Mouse (Mus musculus) myocyte (in vitro differentiated cells): Measurements from ENCODE around the gene Rpl38. TPM values are rescaled to one million over a fixed set of nuclear protein-coding genes. Genes with fewer than 3 reads are reported as not detected.
A peak's percentile ranks its signal among the peaks of the same experiment; 100 is the strongest.

ENCODE experiments used
- H3K27me3 ChIP-seq: one replicate; pipeline ENCODE4 v1.6.1; 2011; ENCODE audit not compliant: control insufficient read depth, insufficient read depth, insufficient read length
- H3K36me3 ChIP-seq: one replicate; pipeline ENCODE4 v1.6.1; 2011; ENCODE audit not compliant: control insufficient read depth, insufficient read depth
- H3K4me2 ChIP-seq: one replicate; pipeline ENCODE4 v1.6.1; 2011; ENCODE audit warnings: low read depth, control low read depth
- H3K4me3 ChIP-seq: one replicate; pipeline ENCODE4 v1.5.1; 2011; ENCODE audit warnings: mild to moderate bottlenecking, control low read depth, moderate library complexity
- H3K79me2 ChIP-seq: one replicate; pipeline ENCODE4 v1.6.1; 2011; ENCODE audit not compliant: control insufficient read depth, insufficient read depth
- H3ac ChIP-seq: one replicate; pipeline ENCODE4 v1.6.1; 2011; ENCODE audit not compliant: control insufficient read depth, insufficient read length
- CEBPB ChIP-seq: IDR thresholded peaks from 2 replicates; pipeline ENCODE4 v1.6.1; 2011; ENCODE audit warnings: mild to moderate bottlenecking, moderate library complexity; ENCODE audit not compliant: poor library complexity, insufficient read depth, severe bottlenecking
- E2F4 ChIP-seq: IDR thresholded peaks from one replicate; pipeline ENCODE4 v1.6.1; 2011; ENCODE audit warnings: mild to moderate bottlenecking, control low read depth, moderate library complexity; ENCODE audit not compliant: insufficient read depth
- MAX ChIP-seq: IDR thresholded peaks from one replicate; pipeline ENCODE4 v1.6.1; 2011; ENCODE audit warnings: low read depth, mild to moderate bottlenecking, control low read depth
- MYOD1 ChIP-seq, 3 experiments: IDR thresholded peaks; one replicate each; pipeline ENCODE4 v1.6.1; 2011; ENCODE audit warnings: control low read depth in 2 of 3, low read depth in 2 of 3, mild to moderate bottlenecking in 2 of 3, moderate library complexity in 1 of 3; ENCODE audit not compliant: insufficient read length in 2 of 3, control insufficient read depth in 1 of 3
- MYOG ChIP-seq, 3 experiments: IDR thresholded peaks; one replicate each; pipeline ENCODE4 v1.6.1; 2011; ENCODE audit warnings: control low read depth in 2 of 3, low read depth in 2 of 3, mild to moderate bottlenecking in 2 of 3; ENCODE audit not compliant: insufficient read length in 2 of 3, control insufficient read depth in 1 of 3, insufficient read depth in 1 of 3
- POLR2A ChIP-seq: IDR thresholded peaks from one replicate; pipeline ENCODE4 v1.6.1; 2011; ENCODE audit warnings: low read depth, mild to moderate bottlenecking, control low read depth, moderate library complexity; ENCODE audit not compliant: insufficient read length
- POLR2AphosphoS2 ChIP-seq: IDR thresholded peaks from one replicate; pipeline ENCODE4 v1.6.1; 2011; ENCODE audit warnings: low read depth, control low read depth; ENCODE audit not compliant: insufficient read length
- REST ChIP-seq: IDR thresholded peaks from one replicate; pipeline ENCODE4 v1.6.1; 2011; ENCODE audit warnings: mild to moderate bottlenecking, control low read depth, moderate library complexity; ENCODE audit not compliant: insufficient read depth, insufficient read length
- SRF ChIP-seq: IDR thresholded peaks from one replicate; pipeline ENCODE4 v1.6.1; 2011; ENCODE audit warnings: low read depth; ENCODE audit not compliant: control insufficient read depth, insufficient read length
- TCF12 ChIP-seq: IDR thresholded peaks from one replicate; pipeline ENCODE4 v1.6.1; 2011; ENCODE audit warnings: mild to moderate bottlenecking, control low read depth; ENCODE audit not compliant: poor library complexity, insufficient read depth, severe bottlenecking
- TCF3 ChIP-seq: IDR thresholded peaks from one replicate; pipeline ENCODE4 v1.6.1; 2011; ENCODE audit warnings: low read depth, control low read depth; ENCODE audit not compliant: insufficient read length
- USF1 ChIP-seq: IDR thresholded peaks from one replicate; pipeline ENCODE4 v1.6.1; 2011; ENCODE audit warnings: low read depth, mild to moderate bottlenecking, control low read depth, moderate library complexity
- polyA plus RNA-seq: library from polyadenylated mRNA; unstranded; fragments of >200 nt; fragmentation: generic; extraction: Trizol; gene quantifications from one replicate; pipeline ENCODE4 v1.2.1, GENCODE M21; 2012; ENCODE audit warnings: missing spikeins

Rpl38 gene
- polyA plus RNA-seq, 1 experiment: 3,783 TPM

- no peak overlapping the region for H3ac ChIP-seq
- H3K79me2 ChIP-seq: no peaks in the 10 kb centered on the region
- H3K4me2 ChIP-seq: no peak overlapping the region
- peaks cover 45% of the 10 kb centered on the region for H3K36me3 ChIP-seq
- no peak overlapping the region for H3K4me3 ChIP-seq
- no peaks in the 10 kb centered on the region for H3K27me3 ChIP-seq
- TF ChIP-seq MAX: no peak
- TF ChIP-seq CEBPB: no peak
- TF ChIP-seq POLR2AphosphoS2: no peak
- no peak for TF ChIP-seq MYOD1 (IDR thresholded peaks at IDR 0.05; ENCODE audit: control insufficient read depth in 1 of 3, insufficient read length in 2 of 3, low read depth in 2 of 3)
- no peak for TF ChIP-seq USF1
- TF ChIP-seq TCF12: no peak
- TF ChIP-seq MYOG (IDR thresholded peaks at IDR 0.05; ENCODE audit: control insufficient read depth in 1 of 3, insufficient read depth in 1 of 3, insufficient read length in 2 of 3, low read depth in 2 of 3): no peak
- TF ChIP-seq TCF3: no peak
- no peak for TF ChIP-seq REST
- no peak for TF ChIP-seq E2F4
- no peak for TF ChIP-seq POLR2A
- no peak for TF ChIP-seq SRF
Measured at GRCm38 (mm10) chr11:114711861-114712260, 43.5 kb downstream of the Rpl38 start.

GRCm38 (mm10) chr11:114714526-114714925, 46.2 kb downstream of the Rpl38 start:
- H3K4me3 ChIP-seq: no peak overlapping the region
- TF ChIP-seq TCF3: no peak
- TF ChIP-seq SRF: no peak
- TF ChIP-seq POLR2A: no peak
- H3K27me3 ChIP-seq: no peaks in the 10 kb centered on the region
- no peaks in the 10 kb centered on the region for H3K79me2 ChIP-seq
- no peak overlapping the region for H3ac ChIP-seq
- no peak overlapping the region for H3K4me2 ChIP-seq
- H3K36me3 ChIP-seq: peaks cover 30% of the 10 kb centered on the region

- no peaks in the 10 kb centered on the region for H3K27me3 ChIP-seq
- H3K4me3 ChIP-seq: no peak overlapping the region
- H3ac ChIP-seq: no peak overlapping the region
- H3K79me2 ChIP-seq: no peaks in the 10 kb centered on the region
- TF ChIP-seq USF1 (no peak), MAX (no peak), SRF (no peak), POLR2AphosphoS2 (peak; percentile 66)
- H3K4me2 ChIP-seq: no peak overlapping the region
- H3K36me3 ChIP-seq: peaks cover 22% of the 10 kb centered on the region
Measured at GRCm38 (mm10) chr11:114715531-114715930, 47.2 kb downstream of the Rpl38 start.

- H3ac ChIP-seq: no peak overlapping the region
- no peak for TF ChIP-seq MYOG (IDR thresholded peaks at IDR 0.05; ENCODE audit: control insufficient read depth in 1 of 3, insufficient read depth in 1 of 3, insufficient read length in 2 of 3, low read depth in 2 of 3)
- TF ChIP-seq POLR2AphosphoS2: peak; percentile 96
- no peak for TF ChIP-seq CEBPB
- no peaks in the 10 kb centered on the region for H3K79me2 ChIP-seq
- no peak overlapping the region for H3K4me3 ChIP-seq
- H3K4me2 ChIP-seq: no peak overlapping the region
- H3K27me3 ChIP-seq: no peaks in the 10 kb centered on the region
- peaks cover 12% of the 10 kb centered on the region for H3K36me3 ChIP-seq
Measured at GRCm38 (mm10) chr11:114720535-114720934, 52.2 kb downstream of the Rpl38 start.

Other genes starting within 250 kb of the Rpl38 start
- 40.6 TPM for gene Ttyh2, start 6.9 kb downstream of the Rpl38 start, polyA plus RNA-seq
- gene Dnaic2, start 58.9 kb downstream of the Rpl38 start, polyA plus RNA-seq: 1.00 TPM
- gene Kif19a, start 96.9 kb downstream of the Rpl38 start, polyA plus RNA-seq: 5.4 TPM
- 34.0 TPM for gene Btbd17, start 127.4 kb downstream of the Rpl38 start, polyA plus RNA-seq
- 0.07 TPM for gene Gpr142, start 130.4 kb downstream of the Rpl38 start, polyA plus RNA-seq
- gene Gprc5c, start 182.6 kb downstream of the Rpl38 start, polyA plus RNA-seq: 172 TPM
- 0.40 TPM for gene Cd300a, start 221.5 kb downstream of the Rpl38 start, polyA plus RNA-seq